Mouse (Mus musculus) ES-CJ7 (cell line): ENCODE measurements at regions not wholly inside any gene's neighbourhood (a gene's known extent, or its start where the extent isn't known, plus 50 kb on each side); places are given as distances from the start of the nearest gene placed in this dataset.

Experiments used
- DNase-seq: peaks from one replicate; pipeline ENCODE4 v3.0.0; 2011; ENCODE audit warnings: low read depth, low spot score

- peak; percentile 58 for DNase-seq
These were observed 83.7 kb upstream of the Phyhipl start for GRCm38 (mm10) chr10:70739348-70739966.

- peak; percentile 12 for DNase-seq
These were observed 82.9 kb upstream of the Phyhipl start for GRCm38 (mm10) chr10:70738686-70739085.

DNA sequence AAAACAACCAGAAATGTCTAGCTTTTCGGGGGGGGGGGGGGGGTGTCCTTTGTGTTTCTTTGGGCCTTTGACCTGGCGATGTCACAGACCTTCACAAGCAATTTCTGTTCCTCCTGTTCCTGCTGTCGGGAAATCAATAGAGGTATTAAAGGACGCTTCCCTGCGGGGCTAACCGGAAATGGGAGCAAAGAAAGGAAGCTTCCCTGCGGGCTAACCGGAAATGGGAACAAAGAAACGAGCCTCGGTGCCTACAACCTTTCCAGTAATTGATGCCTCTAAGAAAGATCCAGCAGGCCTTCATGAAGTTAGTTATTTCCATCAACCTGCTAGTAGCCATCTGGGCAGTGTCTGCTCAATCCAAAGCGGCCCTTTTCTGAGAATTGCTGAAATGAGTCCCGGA lies 78.2 kb upstream of the Phyhipl start:
- DNase-seq: peak; percentile 41

DNA sequence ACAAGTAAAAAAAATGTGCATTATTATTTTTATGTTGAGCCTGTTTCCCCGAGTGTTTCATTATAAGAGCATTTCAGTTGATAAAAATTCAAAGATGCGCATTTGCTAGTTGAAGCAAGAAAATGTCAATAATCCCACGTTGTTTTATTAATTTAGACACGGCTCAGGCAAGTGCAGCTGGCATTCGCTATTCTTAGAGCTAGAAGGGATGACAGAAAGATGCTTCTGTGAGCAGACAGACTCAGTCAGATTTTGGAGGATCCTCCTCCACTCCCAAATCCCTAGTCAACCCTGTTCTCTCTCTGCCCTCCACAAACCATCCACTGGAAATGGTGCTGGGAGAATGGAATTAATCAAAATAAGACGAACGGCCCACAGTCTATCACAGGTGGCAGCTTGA lies 77.7 kb upstream of the Phyhipl start:
- no peak for DNase-seq

GRCm38 (mm10) chr10:70725091-70725490 lies 69.3 kb upstream of the Phyhipl start:
- no peak for DNase-seq

DNA sequence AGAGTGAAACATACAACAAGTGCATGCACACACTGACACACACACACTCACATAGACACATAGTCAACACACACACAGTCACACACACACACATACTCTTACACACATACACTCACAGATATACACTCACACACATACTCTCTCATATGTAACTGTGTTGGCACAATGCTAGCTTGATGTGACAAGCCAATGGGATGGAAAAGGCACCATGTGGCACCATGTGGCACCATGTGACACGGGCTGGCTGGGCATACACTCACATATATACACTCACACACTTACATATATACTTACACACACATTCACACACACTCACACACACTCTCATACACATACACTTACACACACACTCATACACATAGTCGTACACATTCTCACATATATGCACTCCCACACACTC lies 67.0 kb upstream of the Phyhipl start:
- no peak for DNase-seq

GRCm38 (mm10) chr10:70722381-70722780 lies 66.6 kb upstream of the Phyhipl start:
- no peak for DNase-seq

DNA sequence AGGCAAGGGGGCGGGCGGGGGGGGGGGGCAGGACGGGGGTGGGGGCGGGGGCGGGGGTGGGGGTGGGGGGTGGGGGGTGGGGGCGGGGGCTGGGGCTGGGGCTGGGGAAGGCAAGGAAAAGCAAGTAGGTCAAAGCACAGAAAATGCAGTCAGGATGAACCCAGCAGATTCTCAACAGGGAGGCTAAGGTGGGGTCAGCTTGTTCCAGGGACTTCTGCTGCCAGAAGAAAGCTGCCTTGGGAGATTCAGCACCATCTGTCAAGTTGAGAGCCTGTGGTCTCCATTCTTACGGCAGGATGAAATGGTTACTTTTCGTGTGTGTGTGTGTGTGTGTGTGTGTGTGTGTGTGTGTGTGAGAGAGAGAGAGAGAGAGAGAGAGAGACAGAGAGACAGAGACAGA lies 61.7 kb upstream of the Phyhipl start:
- DNase-seq: peak; percentile 48

GRCm38 (mm10) chr10:70717025-70717424 lies 61.3 kb upstream of the Phyhipl start:
- DNase-seq: peak; percentile 58

GRCm38 (mm10) chr10:70713306-70713705 lies 57.5 kb upstream of the Phyhipl start:
- no peak for DNase-seq

GRCm38 (mm10) chr10:70708806-70709205 lies 53.0 kb upstream of the Phyhipl start:
- DNase-seq: peak; percentile 86
